Mouse (Mus musculus) thymus, adult 2 months (tissue): ENCODE results near the gene 1700012B07Rik. TPM values are rescaled to one million over a fixed set of nuclear protein-coding genes. Genes with fewer than 3 reads are reported as not detected.

Experiments
- DNase-seq: peaks from one replicate; pipeline ENCODE4 v3.0.0; 2021
- H3K27ac ChIP-seq: fragments of 200-500 bp; 2 replicates; pipeline ENCODE4 v1.5.1; 2012; ENCODE audit warnings: low read length, control low read depth; ENCODE audit not compliant: control insufficient read depth, insufficient read depth
- H3K27me3 ChIP-seq: fragments of 200-500 bp; 2 replicates; pipeline ENCODE4 v1.6.1; 2012; ENCODE audit warnings: mild to moderate bottlenecking, low read length, moderate library complexity, mixed read lengths; ENCODE audit not compliant: control insufficient read depth, insufficient read depth
- H3K36me3 ChIP-seq: fragments of 200-500 bp; 2 replicates; pipeline ENCODE4 v1.6.1; 2012; ENCODE audit warnings: mild to moderate bottlenecking, low read length, moderate library complexity; ENCODE audit not compliant: control insufficient read depth, insufficient read depth
- H3K4me1 ChIP-seq: fragments of 200-500 bp; replicated peaks from 2 replicates; pipeline ENCODE4 v1.6.1; 2012; ENCODE audit warnings: low read length; ENCODE audit not compliant: control insufficient read depth, insufficient read depth
- H3K4me3 ChIP-seq: fragments of 200-500 bp; 2 replicates; pipeline ENCODE4 v1.5.1; 2012; ENCODE audit warnings: mild to moderate bottlenecking, low read length, control low read depth, moderate library complexity; ENCODE audit not compliant: control insufficient read depth, insufficient read depth
- CTCF ChIP-seq: fragments of 200-500 bp; IDR thresholded peaks from 2 replicates; pipeline ENCODE4 v1.5.1; 2012; ENCODE audit warnings: mild to moderate bottlenecking, control low read depth, low read length, moderate library complexity, borderline replicate concordance; ENCODE audit not compliant: control insufficient read depth, poor library complexity, insufficient read depth; ENCODE audit errors: extremely low read depth
- POLR2A ChIP-seq: fragments of 200-500 bp; IDR thresholded peaks from 2 replicates; pipeline ENCODE4 v1.6.1; 2012; ENCODE audit warnings: mild to moderate bottlenecking, low read length, control low read depth, moderate library complexity; ENCODE audit not compliant: control insufficient read depth, poor library complexity, insufficient read depth; ENCODE audit errors: extremely low read depth
- WGBS: fragments of 180-500 bp; shearing (Covaris S2); methylation state at CpG from one replicate; pipeline ENCODE4 v1.1.7; 2018; 5-methylcytosine and 5-hydroxymethylcytosine counted together
- polyA plus RNA-seq: library from polyadenylated mRNA; depleted of rRNA; stranded (reverse); fragments of >200 nt; gene quantifications from 2 replicates; pipeline ENCODE4 v1.2.3, GENCODE M21; 2012; rRNA removed

Gene 1700012B07Rik
- polyA plus RNA-seq, 1 experiment, result 0.11 TPM

GRCm38 (mm10) chr11:109751636-109752603 lies 75.9 kb downstream of the 1700012B07Rik start:
- no peak for TF ChIP-seq POLR2A
- DNase-seq, result no peak
- Histone ChIP-seq H3K4me3 (no peak overlapping the region), H3K27me3 (no peaks in the 10 kb centered on the region), H3K36me3 (no peaks in the 10 kb centered on the region), H3K4me1 (no peaks in the 10 kb centered on the region), H3K27ac (no peak overlapping the region)
- WGBS, result 83% methylated on average over 12 of the region's 12 CpGs

- DNase-seq, result no peak
- no peaks in the 10 kb centered on the region for H3K4me1 ChIP-seq
- H3K27me3 ChIP-seq, result no peaks in the 10 kb centered on the region
- H3K36me3 ChIP-seq, result no peaks in the 10 kb centered on the region
- no peak overlapping the region for H3K4me3 ChIP-seq
- H3K27ac ChIP-seq, result no peak overlapping the region
- WGBS, result 64% methylated on average over 4 of the region's 4 CpGs
- TF ChIP-seq POLR2A (no peak), CTCF (no peak)
These were observed 82.6 kb downstream of the 1700012B07Rik start for GRCm38 (mm10) chr11:109745210-109745609.

GRCm38 (mm10) chr11:109737967-109738366 lies 89.9 kb downstream of the 1700012B07Rik start:
- no peak overlapping the region for H3K27ac ChIP-seq
- H3K27me3 ChIP-seq, result no peaks in the 10 kb centered on the region
- no peak for TF ChIP-seq POLR2A
- no peak for TF ChIP-seq CTCF
- no peak overlapping the region for H3K4me3 ChIP-seq
- H3K4me1 ChIP-seq, result no peaks in the 10 kb centered on the region
- WGBS, result 48% methylated on average over 3 of the region's 3 CpGs
- H3K36me3 ChIP-seq, result no peaks in the 10 kb centered on the region
- DNase-seq, result no peak

Other genes with a start within 250 kb of the 1700012B07Rik start
- gene Wipi1, start 216.1 kb downstream of the 1700012B07Rik start, polyA plus RNA-seq, result 4.7 and 7.0 TPM in 2 replicates
- 145 and 150 TPM in 2 replicates for gene Prkar1a, start 178.6 kb downstream of the 1700012B07Rik start, polyA plus RNA-seq
- gene Fam20a, start 105.8 kb downstream of the 1700012B07Rik start, polyA plus RNA-seq, result 2.8 and 3.2 TPM in 2 replicates
- 0.15 and 0.46 TPM in 2 replicates for gene Abca8b, start 167.8 kb upstream of the 1700012B07Rik start, polyA plus RNA-seq